Mouse (Mus musculus) myocyte (in vitro differentiated cells): ENCODE data around the gene Olfr12. TPM values are rescaled to one million over a fixed set of nuclear protein-coding genes. Genes with fewer than 3 reads are reported as not detected.
A peak's percentile ranks its signal among the peaks of the same experiment; 100 is the strongest.

Source experiments
- H3K27me3 ChIP-seq: one replicate; pipeline ENCODE4 v1.6.1; 2011; ENCODE audit not compliant: control insufficient read depth, insufficient read depth, insufficient read length
- H3K36me3 ChIP-seq: one replicate; pipeline ENCODE4 v1.6.1; 2011; ENCODE audit not compliant: control insufficient read depth, insufficient read depth
- H3K4me2 ChIP-seq: one replicate; pipeline ENCODE4 v1.6.1; 2011; ENCODE audit warnings: low read depth, control low read depth
- H3K4me3 ChIP-seq: one replicate; pipeline ENCODE4 v1.5.1; 2011; ENCODE audit warnings: mild to moderate bottlenecking, control low read depth, moderate library complexity
- H3K79me2 ChIP-seq: one replicate; pipeline ENCODE4 v1.6.1; 2011; ENCODE audit not compliant: control insufficient read depth, insufficient read depth
- H3ac ChIP-seq: one replicate; pipeline ENCODE4 v1.6.1; 2011; ENCODE audit not compliant: control insufficient read depth, insufficient read length
- CEBPB ChIP-seq: IDR thresholded peaks from 2 replicates; pipeline ENCODE4 v1.6.1; 2011; ENCODE audit warnings: mild to moderate bottlenecking, moderate library complexity; ENCODE audit not compliant: poor library complexity, insufficient read depth, severe bottlenecking
- E2F4 ChIP-seq: IDR thresholded peaks from one replicate; pipeline ENCODE4 v1.6.1; 2011; ENCODE audit warnings: mild to moderate bottlenecking, control low read depth, moderate library complexity; ENCODE audit not compliant: insufficient read depth
- MAX ChIP-seq: IDR thresholded peaks from one replicate; pipeline ENCODE4 v1.6.1; 2011; ENCODE audit warnings: low read depth, mild to moderate bottlenecking, control low read depth
- MYOD1 ChIP-seq, 3 experiments: IDR thresholded peaks; one replicate each; pipeline ENCODE4 v1.6.1; 2011; ENCODE audit warnings: control low read depth in 2 of 3, low read depth in 2 of 3, mild to moderate bottlenecking in 2 of 3, moderate library complexity in 1 of 3; ENCODE audit not compliant: insufficient read length in 2 of 3, control insufficient read depth in 1 of 3
- MYOG ChIP-seq, 3 experiments: IDR thresholded peaks; one replicate each; pipeline ENCODE4 v1.6.1; 2011; ENCODE audit warnings: control low read depth in 2 of 3, low read depth in 2 of 3, mild to moderate bottlenecking in 2 of 3; ENCODE audit not compliant: insufficient read length in 2 of 3, control insufficient read depth in 1 of 3, insufficient read depth in 1 of 3
- POLR2A ChIP-seq: IDR thresholded peaks from one replicate; pipeline ENCODE4 v1.6.1; 2011; ENCODE audit warnings: low read depth, mild to moderate bottlenecking, control low read depth, moderate library complexity; ENCODE audit not compliant: insufficient read length
- POLR2AphosphoS2 ChIP-seq: IDR thresholded peaks from one replicate; pipeline ENCODE4 v1.6.1; 2011; ENCODE audit warnings: low read depth, control low read depth; ENCODE audit not compliant: insufficient read length
- REST ChIP-seq: IDR thresholded peaks from one replicate; pipeline ENCODE4 v1.6.1; 2011; ENCODE audit warnings: mild to moderate bottlenecking, control low read depth, moderate library complexity; ENCODE audit not compliant: insufficient read depth, insufficient read length
- SRF ChIP-seq: IDR thresholded peaks from one replicate; pipeline ENCODE4 v1.6.1; 2011; ENCODE audit warnings: low read depth; ENCODE audit not compliant: control insufficient read depth, insufficient read length
- TCF12 ChIP-seq: IDR thresholded peaks from one replicate; pipeline ENCODE4 v1.6.1; 2011; ENCODE audit warnings: mild to moderate bottlenecking, control low read depth; ENCODE audit not compliant: poor library complexity, insufficient read depth, severe bottlenecking
- TCF3 ChIP-seq: IDR thresholded peaks from one replicate; pipeline ENCODE4 v1.6.1; 2011; ENCODE audit warnings: low read depth, control low read depth; ENCODE audit not compliant: insufficient read length
- USF1 ChIP-seq: IDR thresholded peaks from one replicate; pipeline ENCODE4 v1.6.1; 2011; ENCODE audit warnings: low read depth, mild to moderate bottlenecking, control low read depth, moderate library complexity
- polyA plus RNA-seq: library from polyadenylated mRNA; unstranded; fragments of >200 nt; fragmentation: generic; extraction: Trizol; gene quantifications from one replicate; pipeline ENCODE4 v1.2.1, GENCODE M21; 2012; ENCODE audit warnings: missing spikeins

Gene Olfr12
- polyA plus RNA-seq, 1 experiment: not detected

DNA sequence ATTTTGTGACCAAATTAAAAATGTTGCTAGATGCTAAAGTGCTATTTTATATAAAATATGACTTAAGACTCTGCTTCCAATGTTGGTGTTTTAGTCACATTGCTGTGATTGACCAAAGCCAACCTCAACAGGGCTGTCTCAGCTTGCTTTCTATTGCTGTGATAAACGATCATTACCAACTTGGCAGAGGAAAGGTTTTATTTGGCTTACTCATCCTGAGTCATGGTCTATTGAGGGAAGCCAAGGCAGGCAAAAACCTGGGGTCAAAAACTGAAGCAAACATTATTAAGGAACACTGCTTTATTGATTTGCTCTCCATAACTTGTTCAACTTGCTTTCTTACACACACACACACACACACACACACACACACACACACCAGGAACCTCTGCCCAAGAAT, 1.5 kb upstream of the Olfr12 start:
- H3K36me3 ChIP-seq: no peaks in the 10 kb centered on the region
- no peaks in the 10 kb centered on the region for H3K79me2 ChIP-seq
- no peak overlapping the region for H3K4me3 ChIP-seq
- H3K27me3 ChIP-seq: no peaks in the 10 kb centered on the region
- TF ChIP-seq POLR2AphosphoS2: no peak
- TF ChIP-seq E2F4: no peak
- peak overlapping the region; percentile 22 for H3K4me2 ChIP-seq
- no peak overlapping the region for H3ac ChIP-seq

DNA sequence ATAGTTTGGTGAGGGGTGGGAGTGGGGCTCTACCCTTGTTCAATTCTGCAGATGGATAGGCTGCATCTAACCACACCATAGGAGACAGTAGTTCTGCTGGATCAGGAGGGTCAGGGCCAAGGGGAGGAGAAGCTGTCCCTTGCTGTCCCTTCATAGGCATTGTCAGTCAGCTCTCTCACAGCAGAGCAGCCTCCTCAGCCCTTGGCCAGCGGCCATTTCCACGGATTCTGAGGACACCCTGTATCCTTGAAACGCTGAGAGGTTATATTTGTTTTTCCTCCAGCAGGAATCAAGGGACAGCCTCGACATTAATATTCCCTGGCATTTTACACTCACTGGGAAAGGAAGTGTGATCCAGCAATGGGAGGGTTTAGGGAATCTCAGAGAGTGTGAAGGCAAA, 772 bp downstream of the Olfr12 start:
- Histone ChIP-seq H3ac (no peak overlapping the region), H3K4me3 (no peak overlapping the region), H3K79me2 (no peaks in the 10 kb centered on the region), H3K36me3 (no peaks in the 10 kb centered on the region), H3K4me2 (no peak overlapping the region), H3K27me3 (no peaks in the 10 kb centered on the region)
- TF ChIP-seq CEBPB: no peak
- TF ChIP-seq E2F4: no peak
- no peak for TF ChIP-seq MYOD1 (IDR thresholded peaks at IDR 0.05; ENCODE audit: control insufficient read depth in 1 of 3, insufficient read length in 2 of 3, low read depth in 2 of 3)
- no peak for TF ChIP-seq POLR2AphosphoS2
- no peak for TF ChIP-seq POLR2A
- TF ChIP-seq TCF12: no peak
- TF ChIP-seq USF1: no peak
- no peak for TF ChIP-seq MYOG (IDR thresholded peaks at IDR 0.05; ENCODE audit: control insufficient read depth in 1 of 3, insufficient read depth in 1 of 3, insufficient read length in 2 of 3, low read depth in 2 of 3)

DNA sequence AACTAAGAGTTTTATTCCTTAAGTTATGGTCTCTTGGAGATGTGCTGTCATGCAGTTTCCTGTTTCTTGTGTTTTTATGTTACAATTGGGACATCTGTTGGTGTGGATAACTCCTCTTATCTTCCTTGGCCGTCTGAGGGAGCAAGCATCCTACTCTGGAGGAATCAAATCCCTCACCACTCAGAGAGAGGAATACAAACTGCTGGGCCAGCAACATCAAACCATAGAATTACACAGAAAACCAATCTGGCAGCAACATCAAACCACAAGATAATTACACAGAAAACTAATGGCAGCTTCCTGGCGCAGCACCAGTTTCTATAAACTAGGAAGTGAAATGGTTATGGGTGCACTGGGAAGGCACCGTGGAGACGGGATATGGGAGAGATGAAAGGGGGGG, 10.6 kb downstream of the Olfr12 start:
- H3K79me2 ChIP-seq: no peaks in the 10 kb centered on the region
- TF ChIP-seq POLR2A: no peak
- TF ChIP-seq CEBPB: no peak
- no peak for TF ChIP-seq E2F4
- TF ChIP-seq REST: no peak
- TF ChIP-seq MAX: no peak
- no peak for TF ChIP-seq POLR2AphosphoS2
- no peak for TF ChIP-seq TCF3
- no peak for TF ChIP-seq MYOD1 (IDR thresholded peaks at IDR 0.05; ENCODE audit: control insufficient read depth in 1 of 3, insufficient read length in 2 of 3, low read depth in 2 of 3)
- no peak for TF ChIP-seq SRF
- no peak for TF ChIP-seq TCF12
- no peak for TF ChIP-seq USF1
- TF ChIP-seq MYOG (IDR thresholded peaks at IDR 0.05; ENCODE audit: control insufficient read depth in 1 of 3, insufficient read depth in 1 of 3, insufficient read length in 2 of 3, low read depth in 2 of 3): no peak

DNA sequence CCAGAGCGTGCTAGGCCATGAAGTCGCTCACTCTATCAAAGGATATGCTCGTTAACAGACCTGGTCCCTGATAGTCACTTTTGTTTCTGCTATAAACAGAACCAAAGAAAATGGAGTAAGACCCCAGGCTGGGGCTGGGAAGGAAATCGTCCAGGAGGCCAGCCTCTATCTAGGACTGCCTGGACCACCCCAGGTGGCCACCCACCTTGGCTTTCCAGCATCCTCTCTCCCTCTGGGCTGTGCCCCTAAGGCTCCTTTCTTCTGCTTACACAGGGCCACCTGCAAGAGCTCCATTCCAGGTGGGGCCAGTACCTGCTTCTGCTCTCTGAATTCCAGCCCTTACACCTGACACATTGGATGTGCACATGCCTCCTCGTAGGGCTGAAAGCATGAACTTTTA, 14.6 kb downstream of the Olfr12 start:
- Histone ChIP-seq H3K4me2 (no peak overlapping the region), H3K79me2 (no peaks in the 10 kb centered on the region), H3ac (no peak overlapping the region), H3K27me3 (no peaks in the 10 kb centered on the region), H3K4me3 (no peak overlapping the region), H3K36me3 (peaks cover 11% of the 10 kb centered on the region)
- TF ChIP-seq MYOG (IDR thresholded peaks at IDR 0.05; ENCODE audit: control insufficient read depth in 1 of 3, insufficient read depth in 1 of 3, insufficient read length in 2 of 3, low read depth in 2 of 3) (no peak), POLR2AphosphoS2 (no peak), MAX (no peak), SRF (no peak), E2F4 (no peak), POLR2A (no peak), TCF12 (no peak), TCF3 (no peak), MYOD1 (IDR thresholded peaks at IDR 0.05; ENCODE audit: control insufficient read depth in 1 of 3, insufficient read length in 2 of 3, low read depth in 2 of 3) (no peak), USF1 (no peak), REST (no peak), CEBPB (no peak)

More for the DNA sequence above, 10.6 kb downstream of the Olfr12 start:
- Histone ChIP-seq H3K4me3 (no peak overlapping the region), H3K27me3 (no peaks in the 10 kb centered on the region), H3K4me2 (peak overlapping the region; percentile 34), H3K36me3 (no peaks in the 10 kb centered on the region), H3ac (no peak overlapping the region)

DNA sequence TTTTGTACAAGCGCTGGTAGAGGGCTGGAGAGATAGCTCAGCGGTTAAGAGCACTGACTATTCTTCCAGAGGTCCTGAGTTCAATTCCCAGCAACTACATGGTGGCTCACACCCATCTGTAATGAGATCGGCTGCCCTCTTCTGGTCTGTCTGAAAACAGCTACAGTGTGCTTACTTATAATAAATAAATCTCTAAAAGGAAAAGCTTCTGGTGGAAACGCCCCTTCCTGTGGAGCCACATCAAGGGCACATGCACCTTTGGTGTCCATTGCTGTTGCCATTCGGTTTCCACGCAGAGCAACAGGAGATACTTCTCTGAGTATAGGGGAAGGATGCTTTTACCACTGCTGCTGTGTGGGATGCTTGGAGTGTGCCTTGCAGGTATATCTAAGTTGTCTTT, 15.4 kb downstream of the Olfr12 start:
- H3K27me3 ChIP-seq: no peaks in the 10 kb centered on the region
- no peaks in the 10 kb centered on the region for H3K79me2 ChIP-seq
- H3K4me2 ChIP-seq: no peak overlapping the region
- H3K36me3 ChIP-seq: peaks cover 12% of the 10 kb centered on the region
- no peak overlapping the region for H3ac ChIP-seq
- H3K4me3 ChIP-seq: no peak overlapping the region
- TF ChIP-seq POLR2AphosphoS2: no peak
- no peak for TF ChIP-seq MYOD1 (IDR thresholded peaks at IDR 0.05; ENCODE audit: control insufficient read depth in 1 of 3, insufficient read length in 2 of 3, low read depth in 2 of 3)
- TF ChIP-seq MYOG (IDR thresholded peaks at IDR 0.05; ENCODE audit: control insufficient read depth in 1 of 3, insufficient read depth in 1 of 3, insufficient read length in 2 of 3, low read depth in 2 of 3): no peak
- TF ChIP-seq SRF: no peak
- TF ChIP-seq TCF3: no peak

DNA sequence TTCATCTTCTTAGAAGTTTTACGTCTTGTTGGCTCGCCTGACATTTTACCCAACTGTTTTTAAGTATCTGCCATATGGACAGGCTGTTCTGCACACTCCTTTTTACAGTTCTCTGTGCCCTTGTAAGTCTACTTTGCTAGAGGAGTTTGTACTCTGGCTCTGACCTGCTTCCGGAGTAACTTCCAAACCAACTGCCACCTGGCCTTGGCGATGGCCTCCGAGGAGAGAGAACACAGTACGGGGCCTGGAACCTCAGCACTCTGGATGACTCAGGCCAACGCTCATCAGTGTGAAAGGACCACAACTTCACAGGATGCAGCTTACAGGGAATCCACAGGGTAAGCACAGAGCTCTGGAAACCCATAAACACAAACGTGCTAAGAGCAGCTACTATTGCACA, 16.1 kb downstream of the Olfr12 start:
- Histone ChIP-seq H3K27me3 (no peaks in the 10 kb centered on the region), H3K4me3 (no peak overlapping the region), H3ac (no peak overlapping the region), H3K4me2 (no peak overlapping the region), H3K36me3 (peaks cover 19% of the 10 kb centered on the region), H3K79me2 (no peaks in the 10 kb centered on the region)
- TF ChIP-seq POLR2AphosphoS2 (no peak), TCF12 (no peak), REST (no peak), TCF3 (no peak), POLR2A (no peak), MAX (no peak), MYOD1 (IDR thresholded peaks at IDR 0.05; ENCODE audit: control insufficient read depth in 1 of 3, insufficient read length in 2 of 3, low read depth in 2 of 3) (no peak), MYOG (IDR thresholded peaks at IDR 0.05; ENCODE audit: control insufficient read depth in 1 of 3, insufficient read depth in 1 of 3, insufficient read length in 2 of 3, low read depth in 2 of 3) (no peak), E2F4 (no peak), USF1 (no peak), SRF (no peak), CEBPB (no peak)
